Mouse (Mus musculus) heart, postnatal 0 days (tissue): ENCODE measurements at regions not wholly inside any gene's neighbourhood (a gene's known extent, or its start where the extent isn't known, plus 50 kb on each side); places are given as distances from the start of the nearest gene placed in this dataset.

Experiments
- CTCF ChIP-seq: IDR thresholded peaks from 2 replicates; pipeline ENCODE4 v1.5.1; 2016; ENCODE audit warnings: antibody characterized with exemption, control low read depth, low read depth
- EP300 ChIP-seq: IDR thresholded peaks from 2 replicates; pipeline ENCODE4 v1.6.1; 2016; ENCODE audit warnings: antibody characterized with exemption, low read depth

DNA sequence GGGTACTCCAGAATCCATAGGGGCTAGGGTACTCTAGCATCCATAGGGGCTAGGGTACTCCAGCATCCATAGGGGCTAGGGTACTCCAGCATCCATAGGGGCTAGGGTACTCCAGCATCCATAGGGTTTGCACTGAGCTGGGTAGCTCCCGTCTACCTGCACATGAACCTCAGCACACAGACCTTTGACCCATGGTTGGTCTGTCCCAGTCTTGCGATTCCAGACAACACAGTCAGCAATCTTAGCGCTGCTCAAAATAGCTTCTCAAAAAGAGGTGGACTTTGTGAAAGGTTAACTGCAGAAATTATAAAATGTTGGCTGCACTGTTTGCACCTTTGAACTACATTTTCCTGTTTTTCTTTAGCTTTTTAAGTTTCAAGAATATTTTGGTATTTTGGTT, 56.4 kb upstream of the Slc22a12 start:
- TF ChIP-seq CTCF (no peak), EP300 (no peak)
